Mouse (Mus musculus) embryonic fibroblast, embryonic 13.5 days (primary cell): ENCODE measurements around the gene Cped1.
"Not testable (repeated sequence)": the region's sequence is repeated elsewhere in the genome, so short reads cannot be mapped to it uniquely, and the experiment has no call there.

Experiments
- CTCF ChIP-seq: IDR thresholded peaks from 2 replicates; pipeline ENCODE4 v1.5.1; 2011; ENCODE audit warnings: mild to moderate bottlenecking, control low read depth, low read length, moderate library complexity, borderline replicate concordance; ENCODE audit not compliant: insufficient read depth
- POLR2A ChIP-seq: IDR thresholded peaks from 2 replicates; pipeline ENCODE4 v1.6.1; 2011; ENCODE audit warnings: low read depth, mild to moderate bottlenecking, control low read depth, low read length, moderate library complexity

DNA sequence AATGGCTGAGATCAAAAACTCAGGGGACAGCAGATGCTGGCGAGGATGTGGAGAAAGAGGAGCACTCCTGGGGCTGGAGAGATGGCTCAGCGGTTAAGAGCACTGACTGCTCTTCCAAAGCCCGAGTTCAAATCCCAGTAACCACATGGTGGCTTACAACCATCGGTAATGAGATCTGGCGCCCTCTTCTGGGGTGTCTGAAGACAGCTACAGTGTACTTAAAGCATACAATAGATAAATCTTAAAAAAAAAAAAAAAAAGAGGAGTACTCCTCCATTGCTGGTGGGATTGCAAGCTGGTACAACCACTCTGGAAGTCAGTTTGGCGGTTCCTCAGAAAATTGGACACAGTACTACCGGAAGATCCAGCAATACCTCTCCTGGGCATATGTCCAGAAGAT, 54.0 kb downstream of the Cped1 start:
- TF ChIP-seq CTCF, POLR2A: not testable (repeated sequence)
